Mouse (Mus musculus): ENCODE results near the gene Add3.

Gene Add3

DNA sequence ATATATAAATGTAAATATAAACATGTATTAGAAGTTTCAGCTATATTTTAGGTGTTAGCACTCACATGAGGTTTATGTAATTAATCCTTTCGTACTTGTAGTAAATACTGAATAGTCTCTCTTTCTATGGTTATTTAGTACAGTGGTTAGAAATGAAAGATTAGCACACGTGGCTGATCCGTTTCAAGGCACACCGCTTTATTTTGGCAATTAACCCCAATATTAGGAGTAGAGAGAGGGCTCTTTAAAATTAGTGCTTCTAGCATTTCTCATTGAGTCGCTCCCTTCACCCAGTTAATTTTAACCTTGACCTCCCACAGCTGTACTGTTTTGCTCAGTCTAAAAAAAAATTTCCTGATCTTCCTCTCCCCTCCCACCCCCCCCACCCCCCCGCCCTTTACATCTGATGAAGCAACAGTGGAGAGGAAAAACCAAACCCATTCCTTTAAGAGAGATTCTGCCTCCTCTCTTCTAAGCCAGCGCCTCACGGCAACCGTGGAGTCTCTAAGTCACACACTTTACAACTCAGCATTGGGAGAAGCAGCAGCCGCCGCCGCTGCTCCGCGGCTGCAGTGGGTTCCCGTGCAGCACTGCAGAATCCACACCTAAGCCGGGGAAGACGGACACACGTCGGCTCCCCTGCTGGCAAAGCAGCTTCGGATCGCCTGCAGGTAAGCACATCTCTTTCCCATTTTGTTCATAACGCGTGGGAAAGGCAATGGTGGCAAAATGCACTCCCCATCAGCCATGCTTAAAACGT is at the start of gene Add3:
Gene Add3 (plus strand): TSS at position 400 of the 760 bp plus-strand sequence.
- peak; percentile 46 for DNase-seq (ENCODE audit: low read depth)

DNA sequence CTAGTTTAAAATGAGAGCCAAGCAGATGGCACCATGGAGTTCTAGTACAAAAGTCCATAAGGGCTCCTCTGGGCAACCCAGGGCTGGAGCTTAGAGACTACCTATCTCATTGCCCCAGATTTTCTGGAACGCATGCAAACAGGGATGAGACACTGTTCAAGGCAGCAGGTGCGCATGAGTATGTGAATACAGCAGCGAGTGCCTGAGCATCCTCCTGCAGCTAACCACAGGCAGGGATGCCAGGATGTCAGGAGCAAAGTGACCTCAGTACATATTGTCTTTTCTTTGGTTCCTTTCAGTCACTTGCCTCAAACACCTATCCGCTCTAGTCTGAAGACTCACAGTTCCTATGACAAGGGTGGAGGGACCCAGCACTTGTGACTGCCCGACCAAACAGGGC is 49.6 kb upstream of the Add3 start:
- no peak for DNase-seq (ENCODE audit: low read depth)

DNA sequence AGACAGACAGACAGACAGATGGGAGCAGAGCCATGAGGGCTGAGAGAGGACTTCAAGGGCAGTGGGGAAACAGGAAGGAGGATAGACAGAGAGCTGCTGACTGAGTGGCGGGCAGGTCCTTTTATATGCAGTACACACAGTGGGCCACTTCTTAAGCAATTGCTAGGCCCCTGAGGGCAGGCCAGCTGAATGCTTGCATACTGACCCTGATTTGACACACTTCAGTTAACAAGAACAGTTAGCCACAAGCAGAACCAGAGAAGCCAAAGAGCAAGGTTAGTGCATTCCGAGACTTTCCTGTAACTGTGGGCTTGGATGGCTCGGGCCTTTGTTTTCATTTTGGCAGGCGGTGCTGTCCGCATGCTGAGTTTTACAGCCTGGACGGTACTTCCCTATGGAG is 48.0 kb upstream of the Add3 start:
- no peak for DNase-seq (ENCODE audit: low read depth)

DNA sequence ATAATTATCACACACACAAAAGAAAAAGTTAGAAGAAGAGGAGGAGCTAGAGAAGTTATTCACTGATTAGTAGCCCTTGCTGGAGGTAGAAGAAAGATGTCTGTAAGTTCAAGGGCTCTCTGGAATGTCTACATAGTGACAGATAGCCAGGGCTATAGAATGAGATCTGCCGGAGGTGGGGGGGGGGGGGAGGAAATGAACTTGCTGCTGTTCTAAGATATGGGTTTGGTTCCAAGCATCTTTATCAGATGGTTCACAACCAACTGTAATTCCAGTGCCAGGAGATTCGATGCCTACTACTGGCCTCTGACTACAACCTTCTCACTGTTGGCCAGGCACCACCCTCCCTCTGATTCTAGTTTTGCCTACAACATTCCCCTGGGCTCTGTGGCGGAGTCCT is 46.9 kb upstream of the Add3 start:
- DNase-seq (ENCODE audit: low read depth): no peak

DNA sequence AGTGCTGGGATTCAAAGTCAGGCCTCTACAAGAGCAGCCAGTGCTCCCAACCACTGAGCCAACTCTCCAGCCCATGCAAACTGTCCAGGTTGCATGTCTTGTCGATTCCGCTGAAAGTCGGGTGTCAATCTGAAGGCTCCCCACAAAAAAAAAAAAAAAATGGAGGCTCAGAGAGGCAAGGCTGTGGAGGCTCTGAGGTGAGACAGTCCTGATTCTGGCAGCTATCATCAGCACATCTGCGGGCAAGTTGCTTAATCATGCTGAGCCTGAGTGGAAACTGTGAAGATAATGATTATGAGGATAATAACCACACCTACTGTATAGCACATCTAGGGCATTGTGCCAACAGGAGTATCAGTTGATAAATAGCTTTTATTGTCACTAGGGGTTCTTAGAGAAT is 45.6 kb upstream of the Add3 start:
- DNase-seq (ENCODE audit: low read depth): no peak

DNA sequence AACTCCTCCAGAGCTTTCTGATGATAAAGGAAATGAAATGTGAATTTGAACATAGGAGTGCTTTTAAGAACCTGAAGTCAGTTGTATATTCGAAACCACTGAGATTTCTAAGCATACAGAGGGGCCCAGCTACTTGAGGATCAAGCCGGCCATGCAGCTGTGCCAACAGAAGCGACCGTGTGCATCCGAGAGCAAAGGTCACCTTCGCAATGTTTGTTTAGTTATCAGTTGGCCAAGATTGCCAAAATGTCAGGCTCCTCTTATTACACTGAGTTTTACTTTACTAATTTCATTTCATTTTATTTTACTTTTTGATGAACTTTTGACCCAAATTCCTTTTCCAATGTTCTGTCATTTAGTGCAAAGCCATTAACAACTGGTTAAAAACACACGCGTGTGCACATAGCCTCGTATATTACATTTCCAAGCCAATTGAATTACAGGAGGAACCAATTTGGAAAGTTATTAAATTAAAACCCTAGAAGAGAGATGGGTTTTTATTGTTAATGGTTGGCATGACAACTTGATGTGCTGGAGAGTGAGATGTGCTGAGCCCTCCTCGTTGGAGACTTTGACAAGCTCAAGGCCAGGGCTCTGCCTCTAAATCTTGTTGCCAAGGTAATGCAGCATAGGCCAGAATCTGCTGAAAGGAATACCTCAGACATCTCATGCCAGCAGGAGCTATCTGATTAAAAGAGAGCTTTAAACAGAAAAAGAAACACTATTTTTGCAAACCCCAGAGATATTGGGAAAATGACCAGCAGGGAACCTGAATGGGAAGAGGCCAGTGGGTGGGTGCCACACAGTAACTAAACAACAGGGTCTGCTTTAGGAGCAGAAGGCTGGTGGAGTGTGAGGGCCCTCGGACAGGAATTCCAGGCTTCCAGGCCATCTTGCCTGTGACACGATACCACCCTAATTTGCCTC is 38.6 kb upstream of the Add3 start:
- no peak for DNase-seq (ENCODE audit: low read depth)

DNA sequence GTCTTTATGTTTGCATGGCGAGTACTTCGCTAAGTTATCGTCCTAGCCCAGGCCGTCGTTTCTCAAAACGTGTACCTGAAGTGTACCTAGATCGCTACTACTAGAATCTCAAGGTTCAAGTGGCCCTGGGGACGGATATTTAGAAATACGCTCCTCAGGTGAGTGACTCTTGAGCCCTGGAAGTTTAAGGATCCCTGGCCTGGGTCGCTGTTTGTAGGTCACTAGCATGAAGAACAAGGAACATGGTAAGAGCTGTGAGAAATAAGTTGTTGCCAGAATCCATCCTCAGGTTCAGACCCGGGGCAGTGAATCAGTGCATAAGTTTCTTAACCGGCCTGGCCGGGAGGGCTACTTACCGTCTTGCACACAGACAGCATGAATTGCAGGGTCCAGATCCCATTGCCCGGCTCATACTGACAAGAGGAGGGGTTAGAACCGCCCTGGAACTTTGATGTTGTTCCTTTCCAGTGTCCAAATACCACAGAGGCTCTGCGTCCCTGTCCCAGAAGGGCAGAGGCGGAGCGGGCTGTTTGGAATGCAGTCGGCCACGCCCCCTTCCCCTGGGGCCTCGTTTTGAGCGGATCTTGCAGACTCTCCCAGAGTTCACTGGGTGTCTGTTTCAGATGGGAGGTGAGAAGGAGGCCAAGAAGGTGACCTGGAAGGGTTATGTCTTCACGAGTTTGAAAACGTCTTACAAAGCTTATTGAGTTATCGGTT is 34.7 kb upstream of the Add3 start:
- DNase-seq (ENCODE audit: low read depth): peak; percentile 33

DNA sequence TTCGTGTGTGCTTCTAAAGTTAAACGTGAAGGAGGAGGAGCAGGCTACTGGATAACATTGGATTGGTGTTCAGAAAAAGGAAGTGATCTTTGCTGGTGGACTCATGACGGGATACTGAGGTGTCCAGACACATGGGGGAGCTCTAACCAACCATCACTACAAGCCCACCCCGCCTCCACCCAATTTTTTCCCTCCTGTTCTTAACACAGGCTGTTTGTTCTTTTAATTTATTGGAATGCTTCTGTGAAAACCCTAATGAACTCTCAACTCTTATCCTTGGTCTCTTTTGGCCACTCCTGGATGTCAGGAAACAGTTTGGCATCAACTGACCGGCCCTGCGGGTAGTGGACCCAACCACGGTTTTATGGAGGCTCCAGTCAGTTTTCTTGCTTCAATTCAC is 33.3 kb upstream of the Add3 start:
- peak; percentile 37 for DNase-seq (ENCODE audit: low read depth)

DNA sequence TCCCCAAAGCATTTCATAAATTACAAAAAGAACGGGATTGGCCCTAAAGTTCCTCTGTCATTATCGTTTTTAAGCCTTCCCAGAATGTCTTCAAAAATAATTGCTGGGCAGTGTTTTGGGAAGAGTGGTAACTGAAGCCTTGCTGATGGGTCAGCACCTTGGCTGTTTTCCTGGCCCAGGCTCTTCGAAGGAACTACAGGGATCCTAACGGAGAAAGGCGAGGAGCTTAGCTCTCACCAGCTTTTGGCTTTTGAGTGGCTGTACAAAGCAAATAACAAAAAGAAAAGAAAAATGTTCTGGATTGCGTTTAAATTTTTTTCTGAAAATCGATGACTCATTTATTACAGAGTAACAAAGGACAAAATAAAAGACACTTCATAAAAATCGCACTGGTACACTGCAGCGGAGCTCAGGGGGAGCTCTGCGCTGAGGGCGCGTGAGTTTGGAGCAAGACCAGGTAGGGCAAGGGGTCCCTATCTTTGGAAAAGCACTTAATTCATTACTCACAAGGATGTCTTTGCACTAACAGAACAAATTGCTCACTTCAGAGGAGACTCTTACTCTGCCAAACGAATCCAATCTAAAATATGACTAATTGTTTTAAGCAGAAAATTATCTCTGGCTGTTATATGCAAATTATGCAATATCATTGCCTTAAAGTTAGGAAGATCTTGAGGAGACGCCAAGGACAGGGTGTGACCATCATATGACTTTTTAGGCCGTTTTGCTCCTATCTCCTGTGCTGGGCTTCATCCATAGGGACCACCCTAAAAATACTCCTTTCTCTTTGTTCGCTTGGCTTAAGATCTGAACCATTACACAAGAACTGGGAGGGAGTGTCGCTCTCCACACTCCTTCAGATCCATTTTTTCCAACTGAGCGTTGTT is 32.6 kb upstream of the Add3 start:
- peak; percentile 41 for DNase-seq (ENCODE audit: low read depth)

DNA sequence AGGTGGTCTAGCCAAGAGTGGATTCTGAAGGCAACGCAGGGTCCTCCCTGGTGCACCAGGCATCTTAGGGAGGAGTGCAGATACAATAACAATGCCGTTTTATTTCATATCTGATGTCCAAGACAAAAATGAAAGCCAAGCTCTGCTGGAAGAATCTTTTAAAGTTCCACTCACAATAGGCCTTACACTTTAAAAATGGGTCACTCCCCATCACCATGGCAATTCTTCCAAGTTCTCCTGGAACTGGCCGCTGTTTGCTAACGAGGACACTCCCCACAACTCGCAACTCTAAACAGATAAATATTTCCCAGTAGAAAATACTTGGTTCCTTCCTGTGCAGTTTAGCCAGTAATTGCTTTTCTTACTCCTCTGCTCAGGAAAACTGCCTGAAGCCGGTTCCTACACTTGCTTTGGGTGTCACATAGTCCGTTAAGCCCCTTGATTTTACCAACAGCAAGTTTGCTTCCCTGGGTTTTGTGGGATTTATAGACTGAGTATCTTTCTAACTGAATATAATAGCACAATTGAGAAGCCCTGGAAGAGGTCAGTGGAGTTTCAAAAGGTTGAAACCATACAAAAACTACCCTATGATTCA is 28.1 kb upstream of the Add3 start:
- DNase-seq (ENCODE audit: low read depth): no peak

DNA sequence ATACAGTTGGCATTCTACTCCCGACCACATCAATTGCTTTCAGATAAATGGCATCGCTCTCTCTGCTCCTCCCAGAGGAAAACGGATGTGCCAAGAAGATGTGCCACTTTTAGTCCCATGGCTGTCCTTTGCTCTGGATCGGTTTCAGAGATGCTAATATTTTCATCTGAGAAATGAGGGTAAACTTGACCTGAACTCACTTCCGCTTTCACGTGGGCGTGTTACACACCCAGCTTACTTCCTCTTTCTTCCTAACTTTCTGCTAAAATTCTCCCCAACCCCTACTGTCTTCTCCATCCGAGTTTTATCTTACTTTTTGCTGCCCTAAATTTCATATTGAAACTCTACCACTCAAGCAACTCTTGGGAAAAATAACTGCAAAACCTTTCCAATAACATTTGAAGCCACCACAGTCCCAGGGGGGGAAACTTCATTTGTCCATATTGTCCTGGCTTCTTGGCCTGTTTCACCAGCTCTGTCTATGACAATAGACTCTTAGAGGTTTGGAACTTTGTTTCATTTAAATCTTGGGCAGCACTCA is 20.9 kb upstream of the Add3 start:
- DNase-seq (ENCODE audit: low read depth): no peak

DNA sequence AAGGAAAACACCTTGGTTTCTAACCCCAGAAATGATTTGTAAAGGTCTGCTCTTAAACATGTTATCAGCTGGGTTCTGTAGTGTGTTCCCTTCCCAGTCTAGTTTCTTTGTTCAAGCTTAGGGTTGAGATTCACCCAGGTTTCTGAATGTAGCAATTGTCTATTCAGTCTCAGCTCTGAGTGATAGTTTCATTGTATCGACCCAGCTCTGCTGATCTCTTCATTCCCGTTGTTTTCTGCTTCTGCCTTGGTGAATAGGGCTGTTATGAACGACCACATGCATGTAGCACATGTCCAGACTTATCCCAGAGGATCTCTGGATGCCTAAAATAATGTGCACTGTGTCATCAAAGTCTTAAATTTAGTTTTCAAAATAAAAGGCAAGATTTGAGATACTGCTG is 19.8 kb upstream of the Add3 start:
- no peak for DNase-seq (ENCODE audit: low read depth)

DNA sequence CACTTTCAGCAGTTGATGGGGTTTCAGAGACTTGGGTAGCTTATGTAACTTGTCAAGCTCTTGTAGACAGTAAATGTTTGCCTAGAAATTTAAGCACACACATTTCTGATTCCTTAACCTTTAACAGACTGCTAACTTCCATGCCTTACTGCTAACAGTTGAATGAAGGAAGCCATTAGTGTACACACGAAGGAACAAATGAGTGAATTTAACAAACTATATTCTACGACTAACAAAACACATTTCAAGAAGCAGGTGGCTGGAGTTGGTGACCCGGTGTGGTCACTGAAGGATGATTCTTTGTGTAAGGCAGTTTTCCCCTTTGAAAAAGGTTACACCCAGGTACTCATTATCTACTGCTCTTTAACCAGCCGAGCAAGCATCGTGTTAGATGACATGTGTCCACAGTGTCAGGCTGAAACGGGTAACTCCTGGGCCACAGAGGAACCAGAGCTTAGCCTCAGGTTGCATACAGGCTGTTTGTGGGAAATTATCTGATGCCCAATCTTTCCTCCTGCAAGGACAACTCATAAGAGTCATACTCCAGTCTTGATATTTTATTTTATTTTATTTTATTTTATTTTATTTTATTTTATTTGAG is 17.5 kb upstream of the Add3 start:
- DNase-seq (ENCODE audit: low read depth): no peak

DNA sequence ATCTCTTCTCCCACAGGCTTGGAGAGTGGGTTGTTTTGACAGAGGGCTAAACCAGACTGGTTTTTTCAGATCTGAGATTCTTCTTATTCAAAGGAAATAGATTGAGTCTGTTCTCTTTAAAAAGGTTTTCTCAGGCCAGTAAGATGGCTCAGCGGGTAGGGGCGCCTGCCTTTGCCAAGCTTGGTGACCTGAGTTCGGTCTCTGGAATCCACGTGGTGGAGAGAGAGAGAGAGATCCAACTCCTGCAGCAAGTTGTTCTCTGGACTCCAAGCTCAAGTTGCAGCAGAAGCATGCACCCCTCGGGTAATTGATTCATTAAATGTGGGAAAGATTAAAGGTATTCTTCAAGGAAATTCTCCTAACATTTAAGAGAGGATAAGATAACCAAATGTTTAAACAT is 16.9 kb upstream of the Add3 start:
- DNase-seq (ENCODE audit: low read depth): no peak

DNA sequence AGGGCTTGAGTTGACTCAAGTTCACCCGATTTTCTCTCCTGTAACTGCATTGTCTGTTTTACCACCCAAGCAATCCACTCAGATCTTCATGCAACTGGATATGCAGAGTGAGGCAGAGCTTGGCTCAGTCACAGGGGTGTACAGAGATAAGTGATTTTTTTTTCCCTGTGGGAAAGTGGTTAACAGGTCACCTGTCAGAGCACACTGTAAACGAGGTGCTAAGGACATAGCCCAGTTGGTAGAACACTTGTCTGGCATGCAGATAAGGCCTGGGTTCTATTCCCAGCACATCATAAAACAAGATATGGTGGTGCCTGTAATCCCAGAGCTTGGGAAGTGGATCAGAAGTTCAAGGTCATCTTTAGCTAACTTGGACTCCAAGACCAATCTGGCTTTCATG is 14.6 kb upstream of the Add3 start:
- DNase-seq (ENCODE audit: low read depth): no peak

DNA sequence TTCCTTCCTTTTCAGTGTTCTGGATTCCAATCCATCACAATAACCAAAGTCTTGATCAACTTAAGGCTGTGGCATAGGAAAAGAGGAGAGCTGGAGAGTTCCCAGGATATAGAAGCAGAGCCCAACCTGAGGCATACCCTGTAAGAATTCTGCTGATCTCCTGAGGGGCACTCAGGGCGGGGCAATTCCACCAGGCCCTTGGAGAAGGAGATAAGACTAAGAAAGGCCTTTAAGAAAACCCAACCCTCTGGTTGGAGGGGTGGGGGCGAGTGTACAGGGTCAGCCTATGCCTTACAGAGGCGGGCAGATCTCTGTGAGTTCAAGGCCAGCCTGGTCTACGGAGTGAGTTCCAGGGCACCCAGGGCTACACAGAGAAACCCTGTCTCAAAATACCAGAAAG is 13.7 kb upstream of the Add3 start:
- no peak for DNase-seq (ENCODE audit: low read depth)

DNA sequence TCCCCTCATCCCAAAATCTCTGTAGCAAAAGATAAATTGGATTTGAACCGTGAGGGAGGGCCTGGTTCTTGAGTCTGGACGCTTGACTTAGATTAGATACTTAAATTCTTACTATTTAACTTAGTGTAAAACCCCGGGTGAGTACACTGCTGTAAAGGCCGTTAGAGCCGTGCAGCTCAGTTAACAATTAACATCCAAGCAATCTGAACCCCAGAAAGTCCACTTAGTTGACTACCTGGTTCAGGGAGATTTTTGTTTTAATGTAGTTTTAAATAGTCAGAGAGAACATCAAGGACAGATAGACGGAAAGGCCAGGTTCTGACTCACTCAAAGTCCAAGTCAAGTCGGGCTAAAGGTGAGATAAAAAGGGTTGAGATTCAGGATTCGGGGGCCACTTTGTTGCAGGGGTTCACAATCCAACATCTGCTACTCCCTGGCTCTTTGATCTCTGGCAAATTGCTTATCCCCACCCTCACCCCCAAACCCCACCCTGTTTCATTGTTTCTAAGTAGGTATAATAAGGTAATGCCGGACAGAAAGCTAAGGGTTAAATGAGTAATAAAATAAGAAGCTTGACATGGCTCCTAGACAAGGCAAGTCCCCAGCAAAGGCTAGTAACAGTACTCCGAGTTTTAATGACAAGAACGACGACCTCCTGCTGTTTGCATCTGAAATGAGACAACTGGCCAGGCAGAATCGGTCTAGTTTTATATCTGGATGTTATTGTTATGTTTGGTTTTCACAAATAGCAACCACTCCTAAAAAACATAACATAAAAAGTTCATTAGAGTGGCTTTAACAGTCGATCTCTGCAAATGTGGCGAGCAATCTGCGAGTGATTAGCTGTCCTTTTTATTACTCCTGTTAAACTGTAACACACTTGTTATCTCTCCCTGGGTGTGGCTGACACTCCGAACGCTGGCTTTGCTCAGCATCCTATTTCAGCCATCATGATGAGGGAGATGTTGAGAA is 12.6 kb upstream of the Add3 start:
- no peak for DNase-seq (ENCODE audit: low read depth)

DNA sequence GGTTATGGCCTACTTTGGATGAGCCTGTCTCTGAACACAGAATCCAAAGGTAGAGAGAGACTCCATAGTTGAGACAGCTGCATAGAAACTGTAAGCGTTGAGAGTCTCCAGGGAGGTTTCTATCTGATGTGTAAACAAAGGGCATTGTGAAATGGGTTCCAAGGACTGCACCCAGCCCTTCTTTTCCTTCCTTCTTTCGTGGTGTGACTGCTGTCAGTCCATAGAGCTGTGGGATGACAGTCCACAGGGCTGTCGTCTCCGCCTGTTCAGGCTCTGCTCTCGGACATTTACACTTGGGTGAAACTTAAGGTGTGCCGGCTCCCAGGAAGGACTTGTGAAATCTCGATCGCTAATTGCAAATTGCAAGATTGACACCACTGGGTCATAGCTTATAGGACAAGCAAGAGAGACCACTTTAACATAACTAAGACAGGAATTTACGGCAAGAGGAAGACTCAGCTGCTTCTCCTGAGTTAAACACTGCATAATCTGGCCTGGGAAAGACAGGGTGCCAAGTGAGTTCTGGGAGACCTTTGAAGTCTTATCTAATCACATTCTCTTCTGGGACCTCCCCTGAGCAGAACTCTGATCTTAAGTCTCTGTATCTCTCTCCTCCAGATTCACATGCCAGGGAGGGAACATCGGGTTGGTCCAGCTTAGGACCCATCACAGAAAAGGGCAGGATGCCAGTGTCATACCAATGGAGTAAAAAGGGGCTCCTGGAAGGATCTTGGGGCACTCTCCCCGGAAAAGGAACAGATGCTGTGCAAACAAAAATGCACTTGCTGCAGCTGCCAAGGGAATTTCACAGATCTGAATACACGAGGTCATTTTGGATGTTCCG is 11.5 kb upstream of the Add3 start:
- no peak for DNase-seq (ENCODE audit: low read depth)

All from NIH3T3 (cell line).